Mouse (Mus musculus) left cerebral cortex, postnatal 10 days (tissue): ENCODE measurements at regions not wholly inside any gene's neighbourhood (a gene's known extent, or its start where the extent isn't known, plus 50 kb on each side); places are given as distances from the start of the nearest gene placed in this dataset.

Experiments
- DNase-seq, 2 experiments: peaks; one replicate each; pipeline ENCODE4 v3.0.0; 2021 to 2022; ENCODE audit warnings: low spot score in 2 of 2, mixed read lengths in 1 of 2; ENCODE audit errors: extremely low spot score in 1 of 2
- intact Hi-C: fragments of 180-260 bp; cut with DNase I; formaldehyde crosslinking; loops from one replicate; pipeline ENCODE4 v1.15.1; 2025

DNA sequence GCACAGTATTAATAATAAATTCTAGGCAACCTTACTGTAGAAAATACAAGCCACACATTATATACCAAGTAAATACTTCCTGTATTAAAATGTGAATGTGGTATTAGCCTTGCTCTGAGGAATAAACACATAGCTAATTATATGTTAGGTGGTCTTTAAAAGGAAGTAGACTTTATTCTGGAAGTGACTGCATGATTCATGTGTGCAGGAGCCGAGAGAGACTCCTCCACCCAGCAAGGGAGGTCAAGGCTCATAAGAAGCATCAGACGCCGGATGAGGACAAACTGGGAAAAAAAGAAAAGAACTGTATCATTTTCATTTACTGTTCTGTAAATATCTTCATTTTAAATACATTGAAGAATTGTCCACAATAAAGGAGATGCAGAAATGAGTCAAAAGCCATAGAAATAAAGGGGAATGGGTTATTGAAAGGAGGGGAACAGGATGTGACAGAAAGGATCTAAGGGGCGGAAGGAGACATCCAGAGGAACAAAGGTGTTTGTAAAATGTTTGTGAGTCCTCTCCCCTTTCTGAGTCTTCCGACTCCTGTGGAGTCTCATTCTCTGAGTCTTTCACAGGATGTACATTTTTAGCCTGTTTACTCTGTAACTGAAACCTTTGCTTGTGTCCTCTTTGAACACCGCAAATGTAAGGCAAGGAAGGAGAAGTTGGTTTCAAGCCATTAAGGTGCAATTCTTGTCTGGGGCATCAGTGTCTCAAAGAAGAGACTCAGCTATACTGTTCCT, 128.1 kb upstream of the Itga4 start:
- intact Hi-C loops = no loop called here
- DNase-seq = no peak

DNA sequence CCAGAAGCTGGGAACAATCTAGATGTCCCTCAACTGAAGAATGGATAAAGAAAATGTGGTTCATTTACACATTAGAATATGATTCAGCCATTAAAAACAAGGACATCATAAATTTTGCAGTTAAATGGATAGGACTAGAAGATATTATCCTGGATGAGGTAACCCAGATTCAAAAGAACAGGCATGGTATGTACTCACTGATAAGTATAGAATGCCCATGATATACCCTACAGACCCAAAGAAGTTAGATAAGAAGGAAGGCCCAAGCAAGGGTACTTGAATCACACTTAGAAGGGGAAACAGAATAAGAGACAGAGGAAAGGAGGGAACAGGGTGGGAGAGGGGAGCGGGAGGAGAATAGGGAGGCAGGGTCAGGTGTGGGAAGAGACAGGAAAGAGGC, 127.4 kb upstream of the Itga4 start:
- intact Hi-C loops = no loop called here
- DNase-seq = no peak

GRCm38 (mm10) chr2:79130660-79131059, 124.6 kb upstream of the Itga4 start:
- intact Hi-C loops = no loop called here
- no peak for DNase-seq

DNA sequence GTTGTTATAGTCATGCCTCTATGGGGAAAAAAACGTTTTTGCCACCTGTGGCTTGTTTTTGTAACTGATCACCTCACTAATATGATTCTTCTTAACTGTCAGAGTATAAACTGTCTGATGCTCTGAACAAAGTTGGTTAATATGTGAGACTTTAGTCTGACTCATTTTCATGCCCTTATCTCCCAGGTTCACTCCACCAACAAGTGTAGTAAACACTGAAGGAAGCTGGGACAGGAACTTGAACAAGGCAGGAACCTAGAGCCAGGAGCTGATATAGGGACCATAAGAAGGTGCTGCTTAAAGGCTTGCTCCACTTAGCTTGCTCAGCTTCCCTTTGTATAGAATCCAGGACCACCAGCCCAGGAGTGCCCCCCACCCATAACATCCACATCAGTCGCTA, 124.0 kb upstream of the Itga4 start:
- intact Hi-C loops = no loop called here
- no peak for DNase-seq

DNA sequence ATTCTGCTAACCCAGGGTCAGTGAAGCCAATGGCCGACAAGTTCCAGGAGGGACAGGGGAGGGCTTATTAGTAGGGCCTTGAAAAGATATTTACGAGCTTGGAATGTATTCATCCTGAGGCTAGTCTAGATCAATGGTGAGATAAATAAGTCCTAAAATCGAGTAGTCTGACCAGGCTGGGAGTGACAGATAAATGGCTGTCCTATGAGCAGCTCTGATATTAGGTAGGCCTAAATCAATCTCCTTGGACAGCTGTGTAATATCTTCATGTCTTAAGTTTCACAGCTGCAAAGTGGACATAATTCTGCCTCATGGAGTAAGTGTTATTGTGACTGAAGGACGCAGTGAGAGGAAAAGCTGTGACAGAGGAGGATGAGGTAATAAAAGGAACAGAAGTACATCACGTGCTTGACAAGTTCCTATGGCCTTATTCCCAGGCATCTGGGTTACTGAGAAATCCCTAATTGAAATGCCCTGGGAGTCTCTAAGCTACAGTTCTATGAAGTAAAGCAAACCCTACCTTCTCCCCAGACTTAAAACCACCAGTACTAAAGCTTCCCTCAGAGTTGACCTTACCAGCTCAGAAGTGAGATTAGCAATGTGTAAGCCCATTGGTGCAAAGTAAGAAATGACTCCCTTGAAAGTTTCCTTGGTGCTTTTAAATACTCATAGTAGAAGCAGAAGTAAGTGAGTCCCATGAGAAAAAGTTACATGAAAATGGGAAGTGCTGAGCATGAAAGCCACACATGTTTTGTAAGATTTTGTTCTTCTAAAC, 123.3 kb upstream of the Itga4 start:
- intact Hi-C loops = no loop called here
- no peak for DNase-seq

DNA sequence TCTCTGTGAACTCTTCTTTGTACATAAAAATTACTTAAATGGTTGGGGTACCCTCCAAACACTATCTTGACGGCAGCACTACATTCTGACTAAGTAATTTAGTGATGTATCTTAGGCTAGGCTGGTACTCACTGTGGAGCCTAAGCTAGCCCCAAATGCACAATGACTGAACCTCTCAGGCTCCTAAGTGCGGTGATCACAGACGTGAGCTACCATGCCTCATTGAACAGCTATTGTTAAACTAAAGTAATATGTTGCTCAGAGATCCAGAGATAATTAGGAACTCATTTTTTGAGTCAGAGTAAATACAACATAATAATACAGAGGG, 122.7 kb upstream of the Itga4 start:
- intact Hi-C loops = no loop called here
- DNase-seq = no peak

GRCm38 (mm10) chr2:79134281-79134680, 120.9 kb upstream of the Itga4 start:
- intact Hi-C loops = no loop called here
- DNase-seq = no peak

- intact Hi-C loops = no loop called here
- DNase-seq = no peak
These were observed 119.2 kb upstream of the Itga4 start for GRCm38 (mm10) chr2:79135986-79136385.

GRCm38 (mm10) chr2:79136619-79137458, 118.4 kb upstream of the Itga4 start:
- DNase-seq = no peak
- intact Hi-C loops = no loop called here

DNA sequence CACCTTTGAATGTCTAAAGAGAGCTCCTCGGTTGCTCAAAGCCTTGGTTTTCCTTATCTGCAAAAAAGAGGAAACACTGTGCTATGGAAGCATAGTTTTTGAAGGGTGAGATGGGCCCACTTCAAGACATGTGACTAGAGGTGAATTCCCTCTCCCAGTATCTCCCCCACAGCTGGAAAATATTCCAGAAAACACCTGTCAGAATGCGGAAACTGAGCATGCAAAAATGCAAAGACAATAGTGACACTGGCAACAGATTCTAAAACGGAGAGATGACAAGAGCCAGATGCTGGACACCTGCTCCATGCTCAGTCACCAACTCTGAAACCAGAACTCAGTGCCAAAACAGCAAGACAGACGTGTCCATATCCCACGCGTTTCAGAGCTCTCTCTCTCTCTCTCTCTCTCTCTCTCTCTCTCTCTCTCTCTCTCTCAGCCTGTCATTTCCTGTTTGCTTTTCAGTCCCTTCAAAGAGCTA, 117.5 kb upstream of the Itga4 start:
- intact Hi-C loops = no loop called here

DNA sequence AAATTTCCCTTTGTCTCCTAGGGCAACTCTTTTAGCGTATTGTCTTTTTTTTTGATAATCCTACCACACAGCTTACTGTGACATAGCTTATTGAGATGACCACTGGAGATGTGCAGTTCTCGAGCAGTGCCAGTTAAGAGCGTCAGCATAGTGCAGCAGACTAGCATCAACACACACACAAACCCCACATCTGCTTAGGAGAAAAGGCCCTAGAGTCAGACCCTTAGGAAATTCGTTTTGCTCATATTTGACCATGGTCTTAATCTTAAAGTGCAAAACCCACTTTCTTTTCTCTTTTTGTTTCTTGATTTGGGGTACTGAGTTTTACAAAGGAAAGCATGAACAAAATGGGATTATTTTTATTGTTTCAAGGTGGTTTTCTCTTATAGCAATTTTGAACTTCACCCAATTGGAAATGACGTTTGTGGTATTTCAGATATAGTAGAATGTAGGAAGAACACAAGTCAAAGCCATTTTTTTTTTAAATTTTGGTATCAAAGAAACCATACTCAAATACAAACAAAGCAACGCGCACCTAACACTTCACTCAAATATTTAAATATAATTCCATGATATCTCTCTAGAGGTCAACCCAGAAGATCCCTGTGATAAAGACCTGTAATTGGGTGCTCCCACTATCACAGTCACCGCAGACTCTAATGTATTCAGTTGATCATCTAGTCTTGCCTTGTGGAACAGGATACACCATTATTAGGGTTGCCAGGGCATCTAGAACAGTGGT, 116.7 kb upstream of the Itga4 start:
- DNase-seq = no peak
- intact Hi-C loops = no loop called here

More for the DNA sequence above, 117.5 kb upstream of the Itga4 start:
- DNase-seq = no peak

DNA sequence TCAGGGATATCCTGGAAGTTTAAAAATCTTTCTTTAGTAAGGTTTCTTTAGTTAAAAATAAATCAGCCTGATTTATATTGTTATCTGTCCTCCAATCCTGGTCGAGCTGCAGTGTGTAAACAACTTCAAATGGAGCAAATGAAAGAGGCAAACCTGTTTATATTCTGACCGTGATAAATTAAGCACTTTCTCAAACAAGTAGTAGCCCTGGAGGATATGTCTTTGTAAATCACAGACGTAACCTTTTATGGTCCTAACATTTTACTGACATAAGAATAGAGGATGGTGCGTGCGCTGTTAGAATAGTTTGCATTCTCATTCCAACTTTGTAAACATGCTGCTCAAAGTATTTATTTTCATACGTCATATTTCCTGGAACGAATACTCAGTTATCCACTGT, 113.3 kb upstream of the Itga4 start:
- no peak for DNase-seq

DNA sequence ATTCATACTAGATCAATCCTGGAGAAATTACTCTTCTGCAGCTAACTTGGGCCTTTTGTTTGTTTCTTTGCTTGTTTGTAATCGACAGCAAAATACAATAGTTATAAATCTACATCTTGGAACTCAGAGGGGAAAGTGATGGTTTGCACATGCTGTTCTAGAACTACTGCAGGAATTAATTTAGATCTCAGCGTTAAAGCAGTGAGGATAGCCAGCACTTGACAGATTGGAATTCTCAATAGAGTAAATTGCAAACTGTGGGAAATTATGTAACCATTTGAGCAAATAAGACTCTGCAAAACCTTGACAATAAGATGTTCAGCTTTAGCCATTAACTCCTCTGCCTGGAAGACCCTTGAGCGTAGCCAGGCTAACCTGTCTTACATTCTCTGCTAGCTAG, 112.0 kb upstream of the Itga4 start:
- intact Hi-C loops = no loop called here
- DNase-seq = no peak

More for the DNA sequence above, 113.3 kb upstream of the Itga4 start:
- intact Hi-C loops = no loop called here

DNA sequence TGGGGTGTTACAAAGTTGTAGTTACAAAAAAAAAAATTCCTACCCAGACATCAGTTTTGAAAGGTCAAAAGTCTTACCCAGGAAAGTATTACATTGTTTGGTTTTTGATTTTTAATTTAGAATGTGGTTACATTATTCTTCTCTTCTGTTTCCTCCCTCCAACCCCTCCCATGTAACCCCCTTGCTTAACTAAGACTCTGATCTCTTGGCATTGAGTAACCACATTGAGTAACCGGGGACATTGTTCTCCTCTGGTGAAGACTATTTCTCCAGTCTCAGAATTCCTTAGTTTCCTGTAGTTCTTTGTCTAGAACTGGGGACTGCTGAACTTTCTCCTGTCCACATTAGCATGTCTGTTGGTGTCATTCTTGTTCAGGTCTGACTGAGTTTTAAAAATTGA, 109.3 kb upstream of the Itga4 start:
- intact Hi-C loops = no loop called here
- no peak for DNase-seq

GRCm38 (mm10) chr2:79146563-79146962, 108.7 kb upstream of the Itga4 start:
- intact Hi-C loops = no loop called here
- DNase-seq = no peak

DNA sequence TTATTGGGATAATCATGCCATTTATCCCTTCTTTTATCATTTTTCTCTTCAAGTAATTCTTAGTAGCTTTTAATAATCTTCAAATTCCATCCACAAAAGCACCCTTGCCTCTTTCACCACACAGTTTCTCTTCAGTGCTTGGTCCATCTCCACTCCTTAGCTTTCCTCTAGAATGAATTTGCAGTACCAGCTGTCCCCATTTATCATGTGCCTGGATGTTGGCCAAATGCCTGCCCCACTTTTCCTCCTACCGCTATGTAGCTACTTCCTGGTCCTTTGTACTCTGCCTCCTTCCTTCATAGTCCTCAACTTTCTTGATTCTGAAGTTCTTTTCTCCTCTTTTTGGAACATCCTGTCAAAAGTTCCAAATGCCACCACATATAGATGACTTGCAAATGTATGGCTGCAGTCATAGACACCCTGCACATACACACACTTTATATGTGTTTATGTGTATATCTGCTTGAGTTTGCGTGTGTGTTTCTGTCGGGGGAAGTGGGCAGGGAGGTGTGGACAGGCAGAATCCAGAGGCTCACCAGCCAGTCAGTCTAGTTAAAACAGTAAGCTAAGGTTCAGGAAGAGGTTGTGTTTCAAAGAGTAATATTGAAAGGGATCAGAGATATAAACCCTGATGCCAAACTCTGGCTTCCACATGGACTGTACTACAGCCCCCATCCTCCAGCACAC, 106.1 kb upstream of the Itga4 start:
- peak in 1 of 2 experiments; percentile 55 for DNase-seq
- intact Hi-C loops = no loop called here

DNA sequence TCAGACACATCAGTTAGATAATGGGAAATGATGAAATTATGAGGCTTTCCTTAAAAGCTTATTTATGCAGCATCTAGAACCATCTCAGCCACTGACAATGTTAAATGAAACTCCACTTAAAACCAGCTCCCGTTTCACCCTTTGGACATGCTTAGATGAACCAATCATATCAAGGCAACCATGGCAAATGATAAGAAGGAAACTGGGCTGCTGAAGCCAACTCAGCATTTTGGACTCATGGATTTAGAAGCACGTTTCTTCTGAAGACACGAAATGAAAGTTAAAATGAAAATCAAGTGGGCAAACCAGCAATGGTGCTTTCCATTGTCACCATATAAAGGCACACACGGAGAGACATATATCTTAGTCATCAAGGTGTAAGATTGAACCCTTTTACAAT, 103.6 kb upstream of the Itga4 start:
- intact Hi-C loops = no loop called here
- no peak for DNase-seq

DNA sequence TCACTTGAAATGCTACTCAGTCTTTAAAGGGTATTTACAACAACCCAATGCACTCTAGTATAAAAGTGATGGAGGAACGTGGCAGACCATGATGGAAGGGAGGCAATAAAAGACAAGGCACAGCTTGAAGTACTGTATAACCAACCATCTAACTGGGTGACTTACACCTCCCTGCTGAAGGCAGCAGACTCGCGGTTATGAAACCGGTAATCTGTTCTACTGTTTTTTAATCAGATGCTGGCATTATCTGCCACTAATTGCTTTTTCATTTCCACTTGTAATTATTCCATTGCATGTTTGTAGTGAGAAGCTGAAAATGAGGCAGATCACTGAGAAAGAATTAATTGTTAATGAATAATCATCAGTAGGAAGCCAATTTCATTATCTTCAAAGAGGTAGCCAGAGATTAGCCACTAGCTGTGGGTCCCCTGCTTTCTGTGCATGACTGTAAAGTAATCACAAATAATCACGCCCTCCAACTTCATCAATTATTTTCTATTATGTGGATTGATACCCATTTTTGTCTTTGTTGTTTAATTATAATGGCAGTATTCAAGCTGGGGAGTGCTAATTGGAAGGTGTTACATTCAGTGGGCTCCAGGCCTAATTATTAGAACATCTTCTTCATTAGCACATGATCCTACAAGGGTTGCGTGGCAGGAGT, 103.1 kb upstream of the Itga4 start:
- DNase-seq = no peak
- intact Hi-C loops = no loop called here
